Mouse (Mus musculus) MN1 (cell line): ENCODE measurements around the gene Ifit1bl1.
"Not testable (repeated sequence)": the region's sequence is repeated elsewhere in the genome, so short reads cannot be mapped to it uniquely, and the experiment has no call there.

Experiments
- DNase-seq: peaks from one replicate; pipeline ENCODE4 v3.0.0-alpha.2; 2016; ENCODE audit warnings: low spot score

The Ifit1bl1 gene

DNA sequence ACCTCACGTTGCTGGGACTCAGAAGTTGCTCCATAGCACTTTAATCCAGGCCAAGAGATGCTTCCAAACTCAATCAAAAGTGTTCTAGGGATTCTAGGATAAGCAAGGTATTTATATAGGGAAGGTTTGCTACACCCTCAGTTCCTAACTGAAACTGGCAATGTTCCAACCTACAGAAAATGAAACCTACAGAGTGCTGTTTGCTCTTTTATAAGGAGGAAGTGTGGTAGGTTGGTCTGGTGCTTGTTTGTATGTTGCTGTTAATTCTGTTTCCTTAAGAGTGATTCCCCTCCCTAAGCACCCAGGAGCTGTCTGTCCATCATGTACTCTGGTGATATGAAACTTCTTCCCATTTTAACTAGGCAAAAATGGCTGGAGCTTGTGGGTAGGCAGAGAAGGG lies at the start of gene Ifit1bl1:
Ifit1bl1 (minus strand) TSS at position 69 of the 400 bp plus-strand sequence.
- DNase-seq: not testable (repeated sequence)

- DNase-seq: no peak
These were observed 49.2 kb upstream of the Ifit1bl1 start for GRCm38 (mm10) chr19:34650997-34651396.

- DNase-seq: no peak
These were observed 48.5 kb upstream of the Ifit1bl1 start for GRCm38 (mm10) chr19:34650276-34650675.

DNA sequence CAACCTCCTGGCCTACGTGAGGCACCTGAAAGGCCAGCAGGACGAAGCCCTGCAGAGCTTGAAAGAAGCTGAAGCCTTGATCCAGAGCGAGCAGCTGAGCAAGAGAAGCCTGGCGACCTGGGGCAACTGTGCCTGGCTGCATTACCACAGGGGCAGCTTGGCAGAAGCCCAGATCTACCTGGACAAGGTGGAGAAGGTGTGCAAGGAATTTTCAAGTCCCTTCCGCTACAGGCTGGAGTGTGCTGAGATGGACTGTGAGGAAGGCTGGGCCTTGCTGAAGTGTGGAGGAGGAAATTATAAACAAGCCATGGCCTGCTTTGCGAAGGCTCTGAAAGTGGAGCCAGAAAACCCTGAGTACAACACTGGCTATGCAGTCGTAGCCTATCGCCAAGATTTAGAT lies 45.9 kb upstream of the Ifit1bl1 start:
- not testable (repeated sequence) for DNase-seq

- no peak for DNase-seq
These were observed 40.9 kb upstream of the Ifit1bl1 start for GRCm38 (mm10) chr19:34642616-34643015.

DNA sequence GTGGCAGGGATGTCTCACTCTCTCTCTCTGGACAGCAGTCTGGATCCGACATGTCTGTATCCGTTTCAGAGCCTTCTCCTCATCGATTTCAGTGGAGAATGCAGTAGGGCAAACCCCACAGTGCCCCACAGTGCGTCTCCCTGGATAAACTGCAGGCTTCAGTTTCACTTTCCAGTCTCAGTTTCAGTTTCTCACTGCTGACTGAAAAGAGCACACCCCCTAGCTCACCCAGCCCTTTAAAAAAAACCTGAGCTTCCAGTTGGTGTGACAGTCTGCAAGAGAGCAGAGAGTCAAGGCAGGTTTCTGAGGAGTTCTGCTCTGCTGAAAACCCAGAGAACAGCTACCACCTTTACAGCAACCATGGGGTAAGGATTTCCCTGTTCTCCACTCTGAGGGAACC lies 38.9 kb upstream of the Ifit1bl1 start, which contains the start of the genes Ifit1bl2 and Ifit1:
Ifit1bl2 (minus strand) TSS at position 121 of the 400 bp plus-strand sequence.
Ifit1 (plus strand) TSS at position 249 of the 400 bp plus-strand sequence.
- DNase-seq: peak; percentile 8

DNA sequence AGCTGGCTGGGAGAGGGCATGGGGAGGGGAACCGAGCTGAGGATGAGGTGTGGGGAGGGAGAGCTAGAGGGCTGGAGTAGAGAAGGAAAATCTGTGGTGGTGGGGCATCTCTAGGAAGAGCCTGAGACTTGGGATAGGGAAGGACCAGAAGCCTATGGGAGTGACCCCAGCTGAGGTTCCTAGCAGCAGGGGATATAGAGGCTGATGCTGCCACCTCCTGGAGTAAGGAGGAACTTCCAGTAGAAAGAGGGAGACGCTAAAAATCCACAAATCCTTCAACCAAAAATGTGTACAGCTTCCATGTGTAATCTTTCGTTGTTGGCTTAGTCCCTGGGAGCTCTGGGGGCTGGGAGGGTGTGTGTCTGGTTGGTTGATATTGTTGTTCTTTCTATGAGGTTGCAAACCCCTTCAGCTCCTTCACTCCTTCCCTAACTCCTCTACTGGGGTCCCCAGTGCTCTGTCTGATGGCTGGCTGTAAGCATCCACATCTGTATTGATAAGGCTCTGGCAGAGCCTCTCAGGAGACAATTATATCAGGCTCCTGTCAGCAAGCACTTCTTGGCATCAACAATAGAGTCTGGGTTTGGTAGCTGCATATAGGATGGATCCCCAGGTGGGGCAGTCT lies 35.3 kb upstream of the Ifit1bl1 start:
- DNase-seq: peak; percentile 41

- no peak for DNase-seq
These were observed 31.7 kb upstream of the Ifit1bl1 start for GRCm38 (mm10) chr19:34633484-34633883.

DNA sequence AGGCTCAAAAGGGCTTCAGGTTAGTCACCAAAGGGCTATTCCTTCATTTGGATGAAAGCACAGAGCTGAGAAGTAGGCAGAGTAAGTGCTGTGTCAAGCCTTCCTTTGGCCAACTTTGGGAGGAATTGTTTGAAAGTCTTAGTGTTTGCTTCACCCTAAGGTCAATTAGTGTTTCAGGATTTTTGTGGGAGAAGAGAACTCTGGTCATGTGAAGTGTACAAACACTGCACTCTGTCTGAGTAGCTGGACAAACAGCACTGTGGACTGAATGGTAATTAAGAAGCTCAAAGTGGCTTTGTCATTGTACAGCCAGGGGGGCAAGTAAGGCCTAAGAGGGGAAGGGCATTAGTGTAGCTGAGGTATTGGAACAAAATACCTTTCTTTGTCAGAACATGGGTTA lies 29.7 kb upstream of the Ifit1bl1 start:
- DNase-seq: no peak

DNA sequence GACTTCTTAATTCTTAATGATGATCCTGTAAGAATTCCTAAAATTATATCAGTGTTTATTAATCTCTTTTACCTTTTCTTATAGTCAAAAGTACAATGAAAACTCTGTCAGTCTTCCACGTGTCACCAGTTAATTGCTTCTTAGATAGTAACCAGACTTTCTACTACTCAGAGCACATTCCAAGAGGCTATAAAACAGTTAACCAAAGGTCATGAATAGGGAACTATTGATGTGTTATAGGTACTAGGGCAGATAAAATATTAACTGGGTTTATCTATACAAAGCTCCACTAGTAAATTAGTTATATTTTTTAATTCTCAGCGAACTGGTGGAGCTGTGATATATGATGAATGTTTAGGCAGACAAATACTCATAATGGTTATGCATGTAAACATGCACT lies 25.7 kb upstream of the Ifit1bl1 start:
- no peak for DNase-seq

DNA sequence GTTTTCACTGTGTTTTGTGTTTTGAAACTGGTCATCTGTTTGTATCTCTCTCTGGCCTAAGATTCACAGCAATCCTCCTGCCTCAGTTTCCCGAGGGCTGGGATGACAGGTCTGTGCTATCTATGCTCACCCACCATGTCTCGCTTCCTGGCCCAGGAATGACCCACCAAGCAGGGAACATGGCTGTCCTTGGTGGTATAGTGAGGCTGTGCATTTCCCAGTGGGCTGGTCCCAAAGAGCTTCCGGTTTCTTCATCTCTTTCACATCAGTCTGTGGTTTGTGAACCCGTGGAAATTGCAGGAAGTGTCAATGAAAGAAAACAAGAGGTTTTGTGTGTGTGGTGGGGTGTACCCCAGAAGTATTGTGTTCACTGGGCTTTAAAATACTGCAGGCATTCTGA lies 22.9 kb upstream of the Ifit1bl1 start:
- DNase-seq: no peak

- DNase-seq: no peak
These were observed 22.0 kb upstream of the Ifit1bl1 start for GRCm38 (mm10) chr19:34623781-34624180.

DNA sequence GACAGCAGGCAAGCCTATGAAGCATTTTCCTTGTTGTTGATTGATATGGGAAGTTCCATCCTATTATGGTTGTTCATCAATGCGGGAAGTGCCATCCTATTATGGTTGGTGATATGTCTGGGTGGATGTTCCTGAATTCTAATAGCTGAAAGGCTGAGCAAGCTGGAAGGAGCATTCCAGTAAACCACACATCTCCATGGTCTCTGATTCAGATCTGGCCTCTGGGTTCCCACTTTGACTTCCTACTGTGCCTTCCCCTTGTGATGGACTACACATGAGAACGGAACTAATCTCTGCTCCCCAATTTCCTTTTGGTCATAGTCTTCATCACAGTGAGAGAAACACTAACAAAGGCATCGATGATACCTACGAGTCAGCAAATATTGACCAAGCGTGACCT lies 19.1 kb upstream of the Ifit1bl1 start:
- DNase-seq: no peak

DNA sequence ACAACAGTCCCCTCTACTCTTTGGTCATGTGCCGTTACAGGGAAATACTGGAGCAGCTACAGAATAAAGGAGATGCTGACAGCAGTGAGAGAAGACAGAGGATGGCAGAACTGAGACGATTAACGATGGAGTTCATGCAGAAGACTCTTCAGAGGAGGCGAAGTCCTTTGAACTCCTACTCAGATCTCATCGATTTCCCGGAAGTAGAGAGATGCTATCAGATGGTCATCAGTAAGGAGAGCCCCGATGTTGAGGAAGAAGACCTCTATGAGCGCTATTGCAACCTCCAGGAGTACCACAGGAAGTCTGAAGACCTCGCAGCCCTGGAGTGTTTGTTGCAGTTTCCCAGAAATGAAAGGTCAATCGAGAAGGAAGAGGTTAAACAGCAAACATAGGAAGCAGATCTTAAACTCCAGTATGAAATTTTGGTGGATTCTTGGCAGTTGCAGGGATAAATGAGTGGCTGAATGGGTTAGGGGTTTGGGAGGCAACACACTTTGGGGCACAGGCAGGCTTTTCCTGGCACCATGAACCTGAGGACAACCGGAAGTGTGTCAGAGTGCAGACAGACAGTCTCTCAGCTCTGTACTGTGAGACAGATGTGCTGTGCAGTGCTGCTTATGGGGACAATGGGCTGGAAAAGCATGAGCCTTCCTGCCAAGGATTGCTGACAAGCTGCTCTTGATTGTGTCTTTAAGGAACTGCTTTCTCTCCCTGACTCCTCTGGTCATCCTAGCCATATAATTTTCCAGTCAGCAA lies 10.7 kb upstream of the Ifit1bl1 start:
- DNase-seq: not testable (repeated sequence)

- DNase-seq: not testable (repeated sequence)
These were observed 8.4 kb upstream of the Ifit1bl1 start for GRCm38 (mm10) chr19:34610118-34610517.

DNA sequence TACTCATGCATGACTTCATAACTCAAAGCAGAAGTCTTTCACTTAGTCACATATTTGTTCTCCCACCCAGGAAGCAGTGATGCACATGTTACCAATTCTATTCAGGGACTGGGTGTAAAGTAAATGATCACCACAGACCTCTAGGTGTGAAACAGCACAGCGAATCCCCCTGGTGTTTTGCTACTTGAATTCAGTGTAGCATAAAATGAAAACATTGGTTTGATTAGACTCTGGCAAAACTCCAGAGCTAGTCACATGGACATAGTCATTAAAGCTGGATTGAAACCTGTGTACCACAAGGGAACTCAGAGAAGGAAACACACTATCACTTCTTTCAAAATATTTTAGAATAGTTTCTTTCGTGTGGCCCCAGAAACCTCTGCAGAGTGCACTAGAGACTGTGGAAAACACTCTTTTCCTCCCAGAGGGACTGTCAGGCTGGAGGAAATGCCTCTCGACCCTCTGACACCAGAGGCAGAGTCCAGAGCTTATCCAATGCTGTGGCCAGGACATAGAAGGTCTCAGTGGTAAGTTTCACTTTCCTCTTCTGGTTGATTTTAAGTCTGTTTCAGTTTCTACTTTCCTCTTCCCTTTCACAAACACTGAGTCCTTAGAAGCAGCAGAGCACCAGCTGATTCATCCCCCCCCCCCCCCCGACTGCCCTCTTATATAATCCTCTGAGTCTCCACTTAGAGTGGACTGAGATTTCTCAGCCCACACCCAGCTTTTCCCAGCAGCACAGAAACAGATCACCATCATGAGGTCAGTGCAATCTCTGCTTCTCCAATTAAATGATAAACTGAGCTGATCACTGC lies 5.7 kb upstream of the Ifit1bl1 start, which contains the start of gene Ifit3b:
Ifit3b (plus strand) TSS at position 734 of the 815 bp plus-strand sequence.
- DNase-seq: not testable (repeated sequence)

DNA sequence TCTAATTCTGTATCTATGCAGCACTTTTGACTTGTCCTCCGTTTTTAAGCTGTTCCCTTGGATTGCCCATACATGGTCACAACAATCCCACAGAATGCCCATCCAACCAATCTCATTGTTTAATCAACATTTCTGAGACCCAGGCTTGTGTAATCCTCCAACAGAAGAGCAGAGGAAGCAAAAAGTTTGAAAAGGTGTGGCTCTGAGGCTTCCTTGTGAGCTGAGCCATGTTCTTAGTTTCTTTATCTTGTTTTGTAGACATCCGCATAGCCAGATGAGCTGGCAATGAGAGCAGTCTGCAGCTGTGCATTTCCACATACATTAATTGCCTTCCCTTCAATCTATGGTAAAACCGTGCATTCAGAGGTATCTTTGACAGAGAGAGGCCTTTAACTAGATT lies 3.7 kb upstream of the Ifit1bl1 start:
- no peak for DNase-seq

DNA sequence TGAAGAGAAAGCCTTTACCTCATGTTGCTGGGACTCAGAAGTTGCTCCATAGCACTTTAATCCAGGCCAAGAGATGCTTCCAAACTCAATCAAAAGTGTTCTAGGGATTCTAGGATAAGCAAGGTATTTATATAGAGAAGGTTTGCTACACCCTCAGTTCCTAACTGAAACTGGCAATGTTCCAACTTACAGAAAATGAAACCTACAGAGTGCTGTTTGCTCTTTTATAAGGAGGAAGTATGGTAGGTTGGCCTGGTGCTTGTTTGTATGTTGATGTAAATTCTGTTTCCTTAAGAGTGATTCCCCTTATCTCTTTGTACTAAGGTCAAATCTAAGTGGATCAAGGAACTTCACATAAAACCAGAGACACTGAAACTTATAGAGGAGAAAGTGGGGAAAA lies 2.5 kb downstream of the Ifit1bl1 start:
- DNase-seq: not testable (repeated sequence)

GRCm38 (mm10) chr19:34598341-34598740 lies 3.4 kb downstream of the Ifit1bl1 start:
- no peak for DNase-seq

DNA sequence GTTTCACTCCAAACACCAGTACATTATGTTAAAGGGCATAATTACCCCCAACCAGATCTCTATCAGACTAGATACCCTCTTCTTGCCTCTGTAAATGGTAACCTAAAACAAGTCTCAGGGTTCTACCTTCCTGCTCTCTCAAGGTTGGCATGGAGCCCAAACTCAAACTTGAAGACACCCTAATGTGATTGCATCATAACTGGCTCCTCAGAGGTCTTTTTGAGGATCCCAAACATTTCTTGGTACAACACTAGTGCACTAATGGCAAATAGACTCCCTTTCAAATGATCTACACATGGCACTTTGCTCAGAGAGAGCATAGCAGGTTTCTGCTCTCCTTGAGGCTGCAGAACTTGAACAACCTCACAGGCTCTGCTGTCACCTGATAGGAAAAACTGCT lies 4.9 kb downstream of the Ifit1bl1 start:
- DNase-seq: no peak

GRCm38 (mm10) chr19:34594523-34594922 lies 7.2 kb downstream of the Ifit1bl1 start:
- not testable (repeated sequence) for DNase-seq

GRCm38 (mm10) chr19:34593456-34593855 lies 8.3 kb downstream of the Ifit1bl1 start:
- no peak for DNase-seq
